Mouse (Mus musculus) liver, embryonic 16.5 days (tissue): Measurements from ENCODE around the gene Zfp704. TPM values are rescaled to one million over a fixed set of nuclear protein-coding genes. Genes with fewer than 3 reads are reported as not detected.

Source experiments
- ATAC-seq: fragments of 200-750 bp; cut with Nextera tagmentation; 2 replicates; pipeline ENCODE4 v1.8.0; 2017; ENCODE audit warnings: low read depth, mild to moderate bottlenecking, moderate number of reproducible peaks, moderate library complexity
- H3K27ac ChIP-seq: fragments of 300-500 bp; sonication (generic); 2 replicates; pipeline ENCODE4 v1.5.1; 2014; ENCODE audit warnings: mild to moderate bottlenecking, low read length
- H3K27me3 ChIP-seq: fragments of 300-500 bp; sonication (generic); 2 replicates; pipeline ENCODE4 v1.6.1; 2014; ENCODE audit warnings: low read depth, low read length, mixed read lengths; ENCODE audit not compliant: control insufficient read depth, insufficient read depth
- H3K36me3 ChIP-seq: fragments of 300-500 bp; sonication (generic); 2 replicates; pipeline ENCODE4 v1.6.1; 2014; ENCODE audit warnings: mild to moderate bottlenecking; ENCODE audit not compliant: control insufficient read depth, insufficient read depth
- H3K4me1 ChIP-seq: fragments of 300-500 bp; sonication (generic); 2 replicates; pipeline ENCODE4 v1.6.1; 2014; ENCODE audit warnings: low read depth, low read length, mixed read lengths; ENCODE audit not compliant: control insufficient read depth
- H3K4me2 ChIP-seq: fragments of 300-500 bp; sonication (generic); 2 replicates; pipeline ENCODE4 v1.6.1; 2014; ENCODE audit warnings: low read depth, low read length, mixed read lengths
- H3K4me3 ChIP-seq: fragments of 300-500 bp; sonication (generic); 2 replicates; pipeline ENCODE4 v1.5.1; 2014; ENCODE audit warnings: low read depth, mild to moderate bottlenecking, low read length
- H3K9ac ChIP-seq: fragments of 300-500 bp; sonication (generic); 2 replicates; pipeline ENCODE4 v1.6.1; 2014; ENCODE audit warnings: low read depth, low read length
- H3K9me3 ChIP-seq: fragments of 300-500 bp; sonication (generic); replicated peaks from 2 replicates; pipeline ENCODE4 v1.6.1; 2016; ENCODE audit warnings: low read length; ENCODE audit not compliant: control insufficient read depth
- WGBS: fragments of 180-500 bp; shearing (Covaris S2); extraction: QIAGEN DNeasy Blood & Tissue Kit; methylation state at CpG from one replicate; pipeline ENCODE4 v1.1.7; 2014; ENCODE audit not compliant: insufficient replicate concordance; 5-methylcytosine and 5-hydroxymethylcytosine counted together
- polyA plus RNA-seq: library from polyadenylated mRNA; unstranded; fragments of >200 nt; fragmentation: Nextera tagmentation; extraction: Ambion mirVana; gene quantifications from 2 replicates; pipeline ENCODE4 v1.2.1, GENCODE M21; 2015

Gene Zfp704
- polyA plus RNA-seq, 1 experiment from 2014 or later = 0.97 TPM

DNA sequence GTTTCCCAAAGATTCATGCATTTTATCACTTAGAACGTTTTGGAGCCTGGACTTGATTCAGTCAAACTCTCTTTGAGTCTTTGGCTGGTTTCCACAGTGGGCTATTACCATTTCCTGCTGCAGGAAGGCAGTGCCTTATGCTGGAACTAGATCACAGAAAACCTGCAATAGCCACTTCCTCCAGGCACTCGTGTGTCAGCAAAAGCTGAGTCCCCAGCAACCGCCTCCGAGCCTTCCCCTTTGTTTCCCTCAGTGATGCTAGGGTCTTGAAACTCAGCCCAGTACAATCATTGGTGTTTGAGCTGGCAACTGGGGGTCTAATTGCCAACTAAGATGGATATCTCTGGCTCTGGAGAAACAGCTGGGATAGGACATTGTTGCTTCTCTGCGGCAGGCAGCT, 207.0 kb downstream of the Zfp704 start:
- 12% methylated on average over 5 of the region's 5 CpGs for WGBS
- H3K4me1 ChIP-seq = peaks cover 15% of the 10 kb centered on the region
- no peak overlapping the region for H3K4me2 ChIP-seq
- no peaks in the 10 kb centered on the region for H3K9me3 ChIP-seq
- H3K36me3 ChIP-seq = no peaks in the 10 kb centered on the region
- no peaks in the 10 kb centered on the region for H3K27me3 ChIP-seq
- H3K4me3 ChIP-seq = no peak overlapping the region
- H3K9ac ChIP-seq = no peak overlapping the region
- no peak for ATAC-seq
- H3K27ac ChIP-seq = no peak overlapping the region

DNA sequence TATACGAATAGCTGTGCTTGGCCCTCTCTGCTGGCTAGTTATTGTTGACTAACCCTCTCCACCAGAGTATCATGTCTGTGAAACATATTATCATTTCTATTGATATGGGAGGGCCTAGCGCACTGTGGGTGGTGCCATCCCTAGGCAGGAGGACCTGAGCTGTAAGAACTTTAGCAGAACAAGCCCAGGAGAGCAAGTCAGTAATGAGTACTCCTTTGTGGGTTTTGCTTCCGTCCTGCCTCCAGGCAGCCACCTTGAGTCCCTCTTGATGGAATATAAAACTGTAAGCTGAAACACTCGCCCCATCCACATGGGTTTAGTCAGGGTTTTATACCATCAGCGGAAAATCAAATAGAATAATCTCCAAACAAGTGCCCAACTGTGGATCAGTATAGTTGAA, 207.5 kb downstream of the Zfp704 start:
- Histone ChIP-seq H3K27ac (no peak overlapping the region), H3K4me3 (no peak overlapping the region), H3K36me3 (no peaks in the 10 kb centered on the region), H3K4me2 (no peak overlapping the region), H3K27me3 (no peaks in the 10 kb centered on the region), H3K9ac (no peak overlapping the region), H3K4me1 (peaks cover 15% of the 10 kb centered on the region), H3K9me3 (no peaks in the 10 kb centered on the region)
- 41% methylated on average over 5 of the region's 5 CpGs for WGBS
- ATAC-seq = no peak

- WGBS = 36% methylated on average over 6 of the region's 6 CpGs
- Histone ChIP-seq H3K27ac (no peak overlapping the region), H3K4me2 (no peak overlapping the region), H3K9ac (no peak overlapping the region), H3K27me3 (no peaks in the 10 kb centered on the region), H3K9me3 (no peaks in the 10 kb centered on the region), H3K4me3 (no peak overlapping the region), H3K4me1 (peaks cover 15% of the 10 kb centered on the region), H3K36me3 (no peaks in the 10 kb centered on the region)
- no peak for ATAC-seq
These were observed 208.2 kb downstream of the Zfp704 start for GRCm38 (mm10) chr3:9401685-9402084.

- H3K27ac ChIP-seq = no peak overlapping the region
- 37% methylated on average over 3 of the region's 3 CpGs for WGBS
- no peak for ATAC-seq
These were observed 209.0 kb downstream of the Zfp704 start for GRCm38 (mm10) chr3:9400886-9401221.

GRCm38 (mm10) chr3:9400201-9400885, 209.5 kb downstream of the Zfp704 start:
- Histone ChIP-seq H3K36me3 (no peaks in the 10 kb centered on the region), H3K4me2 (no peak overlapping the region), H3K27ac (no peak overlapping the region), H3K27me3 (no peaks in the 10 kb centered on the region), H3K9me3 (no peaks in the 10 kb centered on the region), H3K9ac (no peak overlapping the region), H3K4me1 (peaks cover 15% of the 10 kb centered on the region), H3K4me3 (no peak overlapping the region)
- ATAC-seq = no peak
- WGBS = 43% methylated on average over 3 of the region's 3 CpGs

More at GRCm38 (mm10) chr3:9400886-9401221, 209.0 kb downstream of the Zfp704 start:
- no peaks in the 10 kb centered on the region for H3K27me3 ChIP-seq
- no peak overlapping the region for H3K9ac ChIP-seq
- no peak overlapping the region for H3K4me2 ChIP-seq
- H3K9me3 ChIP-seq = no peaks in the 10 kb centered on the region
- peaks cover 15% of the 10 kb centered on the region for H3K4me1 ChIP-seq
- H3K4me3 ChIP-seq = no peak overlapping the region
- no peaks in the 10 kb centered on the region for H3K36me3 ChIP-seq

DNA sequence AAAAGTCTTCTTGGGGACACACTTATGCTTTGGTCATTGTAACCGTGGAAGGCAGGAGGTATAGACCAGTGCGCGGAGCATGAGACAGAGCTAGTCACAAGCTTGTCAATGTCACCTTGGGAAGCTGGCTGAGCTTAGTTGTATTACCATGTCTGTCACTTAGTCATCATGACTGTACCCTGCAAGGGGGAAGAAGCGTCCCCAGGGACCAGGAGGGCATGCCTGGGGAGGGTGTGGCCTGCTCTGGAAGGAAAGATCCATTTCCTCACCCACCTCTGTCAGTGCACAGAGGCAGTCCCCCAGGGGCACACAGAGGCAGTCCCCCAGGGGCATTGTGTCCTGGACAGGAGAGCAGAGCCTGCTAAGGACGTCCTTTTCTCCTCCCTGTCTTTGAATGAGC, 211.6 kb downstream of the Zfp704 start:
- no peak for ATAC-seq
- 52% methylated on average over 5 of the region's 5 CpGs for WGBS

More for the DNA sequence above, 211.6 kb downstream of the Zfp704 start:
- H3K4me2 ChIP-seq = no peak overlapping the region
- H3K9me3 ChIP-seq = no peaks in the 10 kb centered on the region
- peaks cover 14% of the 10 kb centered on the region for H3K4me1 ChIP-seq
- no peak overlapping the region for H3K4me3 ChIP-seq
- no peak overlapping the region for H3K27ac ChIP-seq
- H3K9ac ChIP-seq = no peak overlapping the region
- no peaks in the 10 kb centered on the region for H3K27me3 ChIP-seq
- H3K36me3 ChIP-seq = no peaks in the 10 kb centered on the region
